Mouse (Mus musculus): ENCODE data around the gene Mcts1. TPM values are rescaled to one million over a fixed set of nuclear protein-coding genes. Genes with fewer than 3 reads are reported as not detected.

Mcts1 gene
- 62.8 TPM for total RNA-seq (2023)

GRCm38 (mm10) chrX:38600177-38600994 lies at the start of gene Mcts1:
Mcts1 (plus strand) TSS chrX:38600578.

GRCm38 (mm10) chrX:38576078-38576477 lies 24.3 kb upstream of the Mcts1 start, which contains the start of gene Cul4b:
Cul4b (minus strand) TSS chrX:38576196.

GRCm38 (mm10) chrX:38634801-38635637 lies 34.6 kb downstream of the Mcts1 start, which contains the start of gene C1galt1c1:
C1galt1c1 (minus strand) TSS chrX:38635087.

Other genes starting within 250 kb of the Mcts1 start
- gene Lamp2, start 144.1 kb upstream of the Mcts1 start, total RNA-seq (2023) = 32.5 TPM
- 36.2 TPM for gene Cul4b, start 24.4 kb upstream of the Mcts1 start, total RNA-seq (2023)
- 11.6 TPM for gene C1galt1c1, start 34.5 kb downstream of the Mcts1 start, total RNA-seq (2023)
- not detected for gene 6030498E09Rik, start 172.1 kb downstream of the Mcts1 start, total RNA-seq (2023)

All from CD8-positive naive resting alpha-beta T cell, adult 57 days (primary cell).